Mouse (Mus musculus) thymus, postnatal 10 days (tissue): ENCODE data around the gene Cyb5r3.

ENCODE experiments used
- DNase-seq, 2 experiments: peaks; one replicate each; pipeline ENCODE4 v3.0.0; 2021; ENCODE audit warnings: low spot score in 2 of 2

Cyb5r3 gene

DNA sequence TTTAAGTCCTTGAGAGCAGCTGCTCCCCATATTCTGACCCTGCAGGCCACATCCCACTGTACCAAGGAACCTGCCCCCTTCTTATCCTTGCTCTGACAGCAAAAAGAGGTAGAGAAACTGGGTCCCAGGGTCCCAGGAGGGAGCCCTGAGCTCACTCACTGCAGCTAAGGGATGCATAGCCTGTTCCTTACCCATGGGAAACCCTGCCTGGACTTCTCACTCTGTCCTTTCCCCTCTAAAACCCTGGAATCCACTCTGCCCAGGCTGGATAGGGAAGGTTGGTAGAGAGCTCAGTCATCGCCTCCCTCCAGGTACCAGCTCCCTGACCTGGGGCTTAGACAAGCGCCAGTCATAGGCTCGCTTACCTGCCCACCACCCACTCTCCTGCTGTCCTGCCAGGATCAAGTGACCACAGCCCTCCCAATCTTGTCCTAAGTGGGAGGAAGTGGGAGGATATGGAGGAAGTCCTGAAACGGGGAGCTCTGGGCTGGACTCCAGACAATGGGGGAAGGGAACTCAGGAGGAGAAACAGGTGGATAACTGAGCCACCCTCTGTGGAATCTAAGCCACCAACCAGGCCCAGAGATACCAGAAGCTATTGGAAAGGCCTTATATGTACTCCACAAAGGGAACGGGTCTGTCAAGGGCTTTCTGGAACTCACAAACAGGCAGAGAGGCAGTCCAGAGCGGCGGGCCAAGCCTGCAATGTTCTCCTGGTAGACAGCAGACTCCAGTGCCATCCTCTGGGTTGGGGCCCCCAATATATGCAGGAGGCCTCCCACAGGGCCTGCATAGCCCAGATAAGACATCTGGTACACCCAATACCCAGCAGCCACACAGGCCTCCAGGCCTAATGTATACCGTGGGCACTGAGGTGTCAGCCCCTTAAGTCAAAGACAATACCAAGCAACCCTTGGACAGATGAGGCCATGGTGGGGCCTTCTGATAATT, 2.3 kb downstream of the Cyb5r3 start:
- no peak for DNase-seq

DNA sequence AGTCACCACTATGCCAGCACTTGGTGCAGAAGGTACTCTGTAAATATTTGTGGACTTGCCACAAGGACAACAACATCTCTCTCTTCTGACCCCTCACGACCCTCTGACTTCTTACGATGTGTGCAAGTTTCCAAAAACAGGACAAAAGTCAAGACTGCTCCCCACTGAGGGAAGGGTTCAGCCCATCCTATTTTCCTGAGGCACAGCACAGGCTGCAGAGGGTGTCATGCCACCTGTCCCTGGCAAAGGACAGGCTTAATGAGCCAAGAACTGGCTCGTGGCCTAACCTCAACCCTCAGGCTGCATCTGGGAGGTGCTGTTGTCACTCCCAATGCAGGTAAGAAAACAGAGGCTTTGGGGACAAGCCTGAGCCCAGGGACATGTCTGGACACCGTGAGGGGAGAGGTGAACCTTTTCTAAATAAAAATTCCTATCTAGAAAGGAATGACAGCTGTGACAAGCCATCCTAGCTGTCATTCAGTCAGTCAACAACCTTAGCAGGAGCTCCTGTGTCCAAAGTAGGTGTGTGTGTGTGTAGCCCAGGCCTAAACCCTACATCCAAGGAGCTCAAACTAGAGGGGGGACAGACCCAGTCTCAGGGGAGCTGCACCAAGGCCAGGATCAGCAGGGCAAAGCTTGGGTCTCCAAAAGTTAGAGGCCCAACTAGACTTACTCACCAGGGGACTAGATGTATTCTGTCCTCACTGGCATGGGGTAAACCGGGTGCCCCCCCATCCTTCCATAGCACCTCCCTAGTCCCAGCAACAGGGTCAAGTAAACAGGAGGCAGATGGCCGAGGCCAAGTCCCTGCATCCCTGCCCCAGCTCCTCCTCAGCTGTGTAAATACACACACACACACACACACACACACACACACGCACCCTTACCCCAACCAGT, 3.3 kb downstream of the Cyb5r3 start:
- DNase-seq, result no peak

DNA sequence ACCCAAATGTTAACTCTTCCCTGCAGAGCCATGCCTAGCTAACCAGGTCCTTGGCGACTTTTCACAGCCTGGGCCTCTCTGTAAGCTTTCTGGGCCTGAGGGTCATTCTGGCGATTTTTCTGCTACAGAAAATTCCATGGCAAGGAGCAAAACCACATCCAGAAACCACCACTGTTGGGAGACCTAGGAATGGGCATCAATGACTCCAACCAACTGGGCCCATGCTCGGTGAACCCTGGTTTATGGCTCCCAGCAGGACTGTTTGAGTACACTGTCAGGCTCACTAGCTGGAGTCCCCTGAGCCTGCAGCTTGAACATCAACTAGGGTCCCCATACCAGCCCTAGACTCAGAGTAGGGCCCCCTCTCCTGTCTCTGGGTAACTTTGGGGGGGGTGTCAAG, 4.1 kb downstream of the Cyb5r3 start:
- DNase-seq, result no peak

DNA sequence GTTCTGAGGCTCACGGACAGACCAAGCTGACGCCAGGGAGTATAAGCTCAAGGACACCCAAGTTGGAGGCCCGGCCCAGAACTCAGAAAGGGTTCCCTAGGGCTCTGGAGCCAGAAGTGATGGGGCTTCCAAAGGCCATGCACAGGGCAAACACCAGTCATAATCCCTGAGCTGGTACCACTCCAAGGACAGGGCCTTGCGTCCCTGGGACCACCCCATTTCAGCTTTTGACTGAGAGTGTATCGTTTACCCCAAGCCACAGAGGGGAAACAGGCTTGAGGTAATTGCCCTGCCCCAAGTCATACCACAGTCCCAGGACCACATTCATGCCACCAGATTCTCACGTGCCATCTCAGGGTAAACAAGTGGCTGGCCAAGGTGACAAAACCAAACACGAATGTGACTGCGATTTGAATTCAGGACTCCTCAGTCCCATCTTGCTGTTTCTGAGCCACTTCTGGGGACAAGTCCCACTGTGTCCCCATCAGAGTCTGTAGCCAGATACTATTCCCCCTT, 4.8 kb downstream of the Cyb5r3 start:
- DNase-seq, result no peak

DNA sequence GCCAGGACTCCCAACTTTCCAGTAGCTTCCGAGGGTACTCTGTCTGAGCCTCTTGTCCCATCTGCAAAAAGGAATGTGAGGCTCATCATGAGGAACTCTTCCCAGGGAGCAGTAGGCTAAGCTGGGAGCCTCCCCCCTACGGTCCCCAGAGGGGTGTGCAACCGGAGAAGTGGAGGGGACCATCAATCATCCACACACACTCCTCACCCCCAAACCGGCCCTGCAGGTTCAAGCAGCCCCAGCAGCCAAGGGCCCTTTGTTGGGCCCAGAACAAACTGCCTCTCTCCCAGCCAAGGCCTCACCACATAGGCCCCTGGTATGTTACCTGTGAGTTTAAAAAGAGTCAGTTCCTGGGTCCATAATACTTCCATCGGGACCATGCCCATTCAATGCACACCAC, 5.3 kb downstream of the Cyb5r3 start:
- DNase-seq, result no peak

DNA sequence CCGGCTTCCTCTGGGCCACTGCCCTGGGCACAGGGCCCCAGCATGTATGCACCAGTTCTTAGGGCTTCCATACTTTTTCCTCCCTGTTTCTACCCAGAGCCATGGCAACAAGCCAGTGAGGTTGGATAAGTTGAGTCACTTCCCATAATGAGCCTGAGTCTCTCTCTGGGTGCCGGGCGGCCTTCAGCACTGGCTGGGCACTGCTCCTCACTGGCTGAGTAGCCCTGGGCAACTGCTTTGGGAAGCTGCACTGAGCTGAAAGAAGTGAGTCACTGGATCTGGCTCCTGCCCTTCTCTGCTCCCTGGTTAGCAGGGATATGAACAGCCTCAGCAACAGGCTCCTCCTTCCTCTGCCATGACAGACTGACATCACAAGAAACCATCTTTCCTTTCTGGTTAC, 5.8 kb downstream of the Cyb5r3 start:
- no peak for DNase-seq

DNA sequence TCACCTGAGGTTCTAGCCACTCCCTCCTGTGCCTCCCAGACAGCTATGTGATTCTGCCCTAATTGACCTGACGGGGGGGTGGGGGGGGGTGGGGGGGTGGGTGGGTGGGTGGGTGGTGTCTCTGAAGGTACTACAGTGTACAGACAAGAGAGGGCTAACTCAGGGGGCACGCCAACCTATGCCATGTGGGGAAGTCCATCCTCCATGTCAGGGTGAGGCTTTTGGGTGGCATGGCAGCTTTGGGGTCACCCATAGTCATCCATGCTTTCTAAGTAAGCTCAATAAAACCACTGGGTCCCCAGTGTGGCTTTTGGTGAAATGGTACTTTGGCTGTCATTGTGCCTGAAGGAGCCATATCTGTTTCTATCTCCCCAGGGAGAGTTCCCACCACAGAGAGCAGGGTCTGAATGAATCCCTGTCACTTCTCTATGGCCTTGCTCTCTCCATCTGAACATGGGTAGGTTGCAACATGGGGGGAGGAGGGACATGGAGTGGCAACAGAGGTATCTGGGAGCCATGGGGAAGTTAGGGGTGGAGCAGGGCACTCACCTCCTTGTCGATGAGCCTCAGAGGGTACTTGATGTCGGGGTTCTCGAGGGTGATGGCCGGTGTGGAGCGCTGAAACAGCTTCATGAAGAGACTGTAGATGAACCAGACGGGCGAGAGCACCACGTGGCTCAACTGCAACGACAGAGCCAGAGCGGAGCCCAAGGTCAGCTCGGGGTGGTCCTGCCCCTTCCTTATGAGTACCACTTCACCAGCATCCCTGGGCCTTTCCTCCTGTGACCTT, 6.7 kb downstream of the Cyb5r3 start:
- DNase-seq, result no peak

DNA sequence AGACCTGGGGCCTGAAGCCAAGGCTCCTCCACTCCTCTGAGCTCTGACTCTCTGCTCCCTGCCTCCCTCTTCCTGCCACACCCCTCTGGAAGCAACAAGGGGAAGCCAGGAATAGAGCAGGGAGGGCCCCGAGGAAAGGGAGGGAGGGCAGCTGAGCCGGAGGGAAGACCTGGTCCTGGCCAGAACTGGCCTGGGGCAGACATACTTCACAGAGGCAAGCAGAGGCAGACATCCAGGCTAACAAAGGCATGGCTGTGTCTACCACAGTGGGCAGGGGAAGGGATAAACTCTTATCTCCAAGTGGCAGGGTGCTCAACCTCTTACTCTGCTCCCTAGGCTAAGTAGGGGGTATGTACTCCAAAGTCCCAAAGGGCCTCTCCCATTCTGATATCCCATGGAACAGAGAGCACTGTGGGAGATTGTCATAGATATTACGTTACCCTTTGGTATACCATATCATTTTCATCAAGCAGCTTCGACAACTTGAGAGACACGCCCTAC, 7.4 kb downstream of the Cyb5r3 start:
- no peak for DNase-seq

DNA sequence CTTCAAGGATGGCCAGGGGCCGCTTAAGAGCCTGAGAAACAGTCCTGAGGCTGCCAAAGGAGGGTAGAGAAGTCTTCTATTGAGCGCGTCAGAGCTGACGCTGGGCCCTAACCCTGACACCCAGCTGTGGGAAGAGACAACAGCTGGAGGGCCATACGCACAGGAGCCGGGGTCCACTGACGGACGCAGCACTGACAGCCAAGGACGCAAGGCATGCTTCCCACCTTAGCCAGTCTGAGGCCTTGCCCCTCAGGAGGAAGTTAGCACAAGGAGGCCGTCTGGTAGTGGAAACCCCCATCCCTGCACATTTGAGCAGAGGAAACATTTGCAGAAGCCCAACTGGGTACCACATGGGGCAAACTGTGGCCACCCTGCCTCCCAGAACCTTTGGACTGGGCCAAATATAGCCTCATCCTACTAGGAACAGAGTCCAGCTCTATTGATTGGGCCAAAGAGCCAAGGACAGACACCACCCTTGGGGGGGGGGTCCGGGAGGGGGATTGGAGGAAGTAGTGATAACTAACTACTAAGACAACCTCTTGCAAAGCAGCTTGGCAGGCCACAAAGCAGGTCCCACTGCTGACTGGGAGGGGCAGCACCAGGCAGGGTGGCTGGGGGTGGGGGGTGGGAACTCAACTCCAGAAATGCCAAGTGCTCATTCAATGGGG, 9.4 kb downstream of the Cyb5r3 start:
- no peak for DNase-seq

DNA sequence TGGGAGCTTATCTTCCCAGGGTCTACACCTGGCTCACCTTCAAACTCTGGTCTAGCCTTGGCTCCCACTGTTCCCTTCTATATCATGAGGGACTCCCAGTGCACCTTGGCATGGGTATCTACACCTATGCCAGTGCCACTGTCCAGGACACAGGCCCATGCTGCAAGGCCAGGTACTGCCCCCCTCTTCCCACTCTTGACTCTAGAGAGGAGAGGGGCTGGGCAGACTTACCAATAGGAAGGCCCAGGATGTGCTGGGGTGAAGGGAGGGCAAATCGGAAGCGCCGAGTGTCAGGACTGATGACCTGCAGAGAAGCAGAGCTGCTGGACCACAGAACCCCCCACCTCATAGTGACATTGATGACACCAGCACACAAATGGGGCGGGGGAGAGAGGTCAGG, 10.4 kb downstream of the Cyb5r3 start:
- DNase-seq, result no peak

DNA sequence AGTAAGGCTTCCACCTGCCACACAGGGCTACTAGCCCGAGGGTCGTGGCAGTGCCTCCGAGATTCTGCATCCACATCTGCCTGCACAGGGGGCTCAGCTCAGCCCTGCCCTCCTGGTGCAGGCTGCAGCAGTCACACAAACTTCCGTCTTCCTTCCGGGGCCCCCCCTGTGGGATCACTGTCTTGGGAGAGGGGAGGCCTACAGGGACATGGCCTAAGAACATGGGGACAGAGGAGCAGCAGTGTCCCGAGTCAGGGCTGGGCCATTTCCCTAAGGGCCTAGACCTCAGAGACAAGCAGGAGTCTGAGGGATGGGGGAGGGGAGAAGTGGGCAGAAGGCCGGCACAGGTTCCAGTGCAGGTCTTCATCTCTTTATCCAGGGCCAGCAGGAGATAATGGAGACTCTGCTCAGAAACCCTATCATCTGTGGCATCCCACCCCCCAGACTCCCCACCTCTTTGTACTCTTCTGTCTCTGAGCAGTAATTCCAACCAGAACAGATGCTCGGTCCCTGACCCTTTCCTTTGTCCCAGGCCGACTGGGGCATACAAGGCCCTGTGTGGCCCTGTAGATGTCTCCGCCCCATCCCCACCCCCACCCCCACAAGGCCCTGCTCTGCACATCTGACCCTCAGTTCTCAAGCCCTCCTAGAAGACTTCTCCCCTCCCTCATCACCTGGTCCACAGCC, 11.2 kb downstream of the Cyb5r3 start:
- no peak for DNase-seq

DNA sequence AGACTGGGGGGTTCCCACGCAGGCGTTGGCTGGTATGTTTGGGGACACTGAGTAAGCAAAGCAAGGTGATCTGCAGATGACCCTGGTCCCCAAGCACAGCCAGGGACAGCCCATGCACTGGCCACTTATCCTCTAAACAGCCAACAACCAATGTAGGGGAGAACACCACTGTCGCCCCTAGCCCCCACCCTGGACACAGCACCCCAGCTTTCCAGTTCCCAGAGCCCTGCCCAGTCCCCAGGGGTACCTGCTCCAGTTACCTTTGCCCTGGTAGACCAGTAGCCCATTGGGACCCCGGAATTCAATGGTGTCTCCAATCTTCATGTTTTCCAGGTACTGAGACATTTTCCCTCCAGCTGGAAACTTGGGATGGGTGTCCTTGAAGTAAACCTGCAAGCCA, 11.8 kb downstream of the Cyb5r3 start:
- no peak for DNase-seq

DNA sequence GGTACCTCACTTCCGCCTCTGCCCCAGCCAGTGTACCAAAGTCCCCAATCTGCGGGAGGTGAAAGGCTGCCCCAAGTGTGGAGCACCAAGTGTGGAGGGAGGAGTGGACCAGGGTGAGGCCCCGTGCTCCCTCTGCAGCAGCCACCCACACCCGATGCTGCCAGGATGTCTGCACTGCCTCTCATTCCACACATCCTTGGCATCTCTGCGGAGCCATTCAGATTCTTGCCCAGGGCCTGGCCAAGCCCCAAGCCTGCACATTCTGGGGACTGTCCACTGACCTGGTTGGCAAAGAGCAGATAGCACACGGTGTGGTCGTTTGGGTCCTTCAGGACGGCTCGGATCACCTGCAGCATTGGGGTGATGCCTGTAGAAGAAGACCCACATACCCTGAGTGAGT, 12.6 kb downstream of the Cyb5r3 start:
- DNase-seq, result no peak

DNA sequence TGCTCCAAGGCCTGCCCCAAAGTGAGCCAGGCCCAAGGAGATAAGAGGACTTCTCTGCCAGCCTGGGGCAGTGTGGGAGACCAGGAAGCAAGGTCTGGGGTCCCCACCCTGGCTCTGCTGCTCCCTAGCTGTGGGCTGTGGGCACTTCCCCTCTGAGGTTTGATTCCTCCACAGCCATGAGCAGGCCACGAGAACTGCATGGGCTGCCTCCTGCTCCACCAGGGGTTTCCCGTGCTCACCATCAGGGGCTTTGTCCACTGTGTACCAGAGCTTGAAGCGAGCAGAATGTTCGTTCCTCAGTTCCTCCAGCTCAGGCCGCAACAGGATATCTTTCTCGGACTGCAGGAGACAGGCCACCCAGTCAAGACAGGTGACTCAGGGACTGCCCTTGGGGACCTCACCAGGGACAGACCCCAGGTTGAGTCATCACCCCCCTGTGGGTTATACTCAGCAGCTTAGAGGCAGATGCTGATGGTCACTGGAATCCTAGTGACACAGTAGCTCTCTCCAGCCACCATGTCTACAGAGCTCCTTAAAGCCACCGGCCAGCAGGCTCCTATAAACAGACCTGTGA, 13.7 kb downstream of the Cyb5r3 start:
- DNase-seq, result no peak

DNA sequence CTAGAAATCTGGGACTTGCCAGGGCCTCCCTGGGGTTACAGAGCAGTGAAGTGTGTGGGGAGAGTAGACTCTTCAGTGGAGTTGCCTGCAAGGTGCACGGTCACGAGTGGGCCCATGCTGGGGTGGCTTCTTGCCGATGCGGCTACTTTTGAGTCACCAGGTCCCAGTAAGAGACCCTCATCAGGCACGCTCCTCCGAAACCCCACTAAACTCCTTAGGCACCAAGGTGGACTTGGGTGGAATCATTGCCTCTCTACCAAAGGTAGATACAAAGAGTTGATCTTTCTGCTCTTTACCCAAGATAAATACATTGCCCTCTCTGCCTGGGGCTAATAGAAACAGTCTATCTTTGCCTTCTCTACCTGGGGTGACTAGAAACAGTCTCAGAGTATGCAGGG, 14.7 kb downstream of the Cyb5r3 start:
- DNase-seq, result no peak

DNA sequence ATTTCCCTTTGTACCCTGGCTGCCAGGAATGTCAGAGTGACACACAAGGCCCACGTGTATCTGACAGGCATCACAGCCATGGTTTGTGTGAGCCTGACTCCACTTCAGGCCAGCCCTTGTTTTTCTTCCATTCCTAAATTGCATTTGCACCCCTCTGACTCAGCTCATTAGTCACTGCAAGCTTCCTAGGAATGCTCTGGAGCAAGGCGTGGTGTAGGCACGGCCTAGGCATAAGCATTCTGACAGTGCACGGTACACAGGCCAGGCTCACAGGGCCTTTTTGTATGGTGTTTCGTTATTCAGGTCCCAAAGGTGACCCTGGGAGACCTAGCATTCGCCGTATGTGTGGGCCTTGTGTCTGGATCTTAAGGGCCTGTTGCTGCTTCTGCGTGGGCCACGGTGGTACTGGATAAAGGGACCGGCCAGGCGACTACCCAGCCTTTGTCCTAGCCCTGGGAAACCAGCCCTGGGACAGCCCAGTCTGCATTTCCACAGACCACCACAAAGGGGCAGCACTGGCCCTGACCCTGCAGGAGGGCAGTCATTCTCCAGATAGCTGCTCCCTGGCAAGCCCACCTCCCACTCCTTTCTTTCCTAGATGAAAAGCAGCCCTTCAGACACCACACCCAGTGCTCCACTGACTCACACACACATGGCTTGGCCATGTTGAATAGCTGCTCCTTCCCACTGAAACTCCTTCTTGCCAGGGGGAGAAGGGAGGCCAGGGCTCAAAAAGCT, 15.3 kb downstream of the Cyb5r3 start:
- DNase-seq, result peak; percentile 25 to 53

DNA sequence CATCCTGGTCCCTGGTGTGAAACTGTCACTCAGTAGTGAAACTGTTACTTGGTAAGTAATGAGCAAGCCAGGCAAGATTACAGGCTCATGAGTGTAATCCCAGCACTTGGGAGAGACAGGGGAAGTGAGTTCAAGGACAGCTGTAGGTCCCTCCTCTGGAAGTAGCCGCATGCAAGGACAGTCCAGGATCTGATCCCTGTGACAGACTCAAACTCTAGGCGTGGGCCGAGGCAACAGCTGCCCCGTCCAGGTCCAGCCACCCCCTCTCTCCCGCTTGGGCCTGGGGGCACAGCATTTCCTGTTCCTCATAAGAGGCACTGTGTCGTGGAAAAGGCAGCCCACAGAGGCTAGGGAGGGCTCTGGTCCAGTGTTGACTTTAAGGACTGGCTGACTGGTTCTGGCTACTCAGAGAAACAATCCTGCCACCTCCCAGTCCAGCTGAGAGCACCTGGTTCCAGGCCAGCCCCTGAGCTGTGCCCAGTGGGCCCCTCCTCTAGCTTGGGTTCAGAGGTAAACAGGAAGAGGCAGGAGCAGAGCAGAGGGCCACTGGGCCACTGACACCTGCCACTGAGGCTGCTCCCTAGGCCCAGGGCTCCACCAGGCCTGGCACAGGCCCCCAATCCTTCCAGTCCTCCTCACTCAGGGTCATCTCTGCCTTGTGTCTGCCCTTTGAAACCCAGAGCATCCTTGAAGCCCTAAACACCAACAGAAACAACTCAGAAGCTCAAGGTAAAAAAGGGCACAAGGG, 16.5 kb downstream of the Cyb5r3 start:
- DNase-seq, result no peak

DNA sequence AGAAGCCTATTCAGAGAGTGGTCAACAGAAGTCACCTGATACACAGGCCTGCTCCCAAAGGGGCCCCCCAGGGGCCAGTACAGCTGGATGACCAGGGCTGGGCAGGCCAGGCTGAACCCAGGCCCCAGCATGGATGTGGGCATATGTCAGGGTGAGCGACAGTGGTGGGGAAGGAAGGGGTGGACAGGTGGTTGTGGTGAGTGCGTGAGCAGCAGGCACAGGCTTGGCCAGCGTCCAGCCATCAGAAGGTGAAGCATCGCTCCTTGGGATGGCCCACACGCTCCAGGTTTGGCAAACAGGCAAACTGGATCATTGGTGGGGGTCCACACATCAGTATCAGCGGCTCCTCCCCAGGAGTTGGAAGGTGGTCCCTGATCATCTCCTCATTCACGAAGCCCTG, 18.1 kb downstream of the Cyb5r3 start:
- no peak for DNase-seq

DNA sequence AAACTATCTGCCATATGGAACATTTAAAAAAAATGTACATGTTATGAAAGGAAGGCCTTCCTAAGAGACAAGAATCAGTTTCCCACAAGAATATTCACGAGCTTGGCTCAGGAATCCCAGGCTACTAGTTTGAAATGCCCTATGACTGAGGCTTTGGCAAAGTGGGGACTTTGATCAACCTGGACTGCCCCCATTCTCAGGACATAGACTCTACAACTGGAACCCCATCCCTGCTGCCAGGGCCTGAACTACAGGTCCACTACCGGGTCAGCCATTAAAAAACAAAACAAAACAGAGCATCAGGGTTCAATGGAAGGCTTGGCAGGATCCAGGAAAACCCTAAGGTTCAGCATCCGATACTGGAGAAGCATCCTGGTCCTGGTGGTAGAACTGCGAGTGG, 21.7 kb downstream of the Cyb5r3 start:
- DNase-seq, result no peak
